Mouse (Mus musculus) ES-Bruce4 (cell line): ENCODE results near the gene Ppp1r18. TPM values are rescaled to one million over a fixed set of nuclear protein-coding genes. Genes with fewer than 3 reads are reported as not detected.

Experiments used
- H3K27ac ChIP-seq: 2 replicates; pipeline ENCODE4 v1.5.1; 2012; ENCODE audit warnings: low read length, inconsistent platforms; ENCODE audit not compliant: insufficient read depth
- H3K27me3 ChIP-seq: 2 replicates; pipeline ENCODE4 v1.6.1; 2012; ENCODE audit warnings: mild to moderate bottlenecking, low read length, inconsistent platforms; ENCODE audit not compliant: control insufficient read depth, poor library complexity, insufficient read depth, severe bottlenecking
- H3K36me3 ChIP-seq: 2 replicates; pipeline ENCODE4 v1.6.1; 2012; ENCODE audit warnings: inconsistent platforms, mild to moderate bottlenecking, low read length, moderate library complexity; ENCODE audit not compliant: control insufficient read depth, poor library complexity, insufficient read depth, severe bottlenecking
- H3K4me1 ChIP-seq: one replicate; pipeline ENCODE4 v1.8.1; 2011; ENCODE audit warnings: low read length; ENCODE audit not compliant: control insufficient read depth, insufficient read depth
- H3K4me3 ChIP-seq: 2 replicates; pipeline ENCODE4 v1.5.1; 2011; ENCODE audit warnings: low read depth, mild to moderate bottlenecking, low read length
- H3K9ac ChIP-seq: 2 replicates; pipeline ENCODE4 v1.6.1; 2012; ENCODE audit warnings: low read depth, mild to moderate bottlenecking, inconsistent platforms; ENCODE audit not compliant: poor library complexity, severe bottlenecking
- H3K9me3 ChIP-seq: replicated peaks from 2 replicates; pipeline ENCODE4 v1.6.1; 2012; ENCODE audit warnings: mild to moderate bottlenecking, low read length, inconsistent platforms; ENCODE audit not compliant: control insufficient read depth, poor library complexity, insufficient read depth, severe bottlenecking
- CTCF ChIP-seq: IDR thresholded peaks from one replicate; pipeline ENCODE4 v1.8.1; 2011; ENCODE audit warnings: low read depth, low read length
- EP300 ChIP-seq: IDR thresholded peaks from 2 replicates; pipeline ENCODE4 v1.6.1; 2011; ENCODE audit warnings: low read depth, low read length; ENCODE audit not compliant: insufficient read depth
- POLR2A ChIP-seq: IDR thresholded peaks from one replicate; pipeline ENCODE4 v1.8.1; 2011; ENCODE audit warnings: low read length; ENCODE audit not compliant: insufficient read depth
- polyA plus RNA-seq: library from polyadenylated mRNA; stranded (reverse); fragments of >200 nt; gene quantifications from 2 replicates; pipeline ENCODE4 v1.2.4, GENCODE M21; 2011; ENCODE audit warnings: low read depth; ENCODE audit not compliant: missing spikeins, insufficient read depth, insufficient read length

Ppp1r18 gene
- polyA plus RNA-seq, 1 experiment = 18.6 TPM

GRCm38 (mm10) chr17:35883777-35884176, 18.4 kb downstream of the Ppp1r18 start:
- Histone ChIP-seq H3K4me3 (no peak overlapping the region), H3K4me1 (peaks cover 2% of the 10 kb centered on the region), H3K9ac (no peak overlapping the region), H3K27me3 (no peaks in the 10 kb centered on the region), H3K27ac (no peak overlapping the region), H3K36me3 (peaks cover 18% of the 10 kb centered on the region), H3K9me3 (no peaks in the 10 kb centered on the region)
- TF ChIP-seq EP300 = no peak
- no peak for TF ChIP-seq POLR2A
- TF ChIP-seq CTCF = no peak

GRCm38 (mm10) chr17:35887725-35888124, 22.3 kb downstream of the Ppp1r18 start:
- Histone ChIP-seq H3K4me3 (peak overlapping the region; percentile 89), H3K9ac (peak overlapping the region; percentile 93), H3K36me3 (peaks cover 56% of the 10 kb centered on the region), H3K4me1 (peaks cover 3% of the 10 kb centered on the region), H3K9me3 (no peaks in the 10 kb centered on the region), H3K27me3 (no peaks in the 10 kb centered on the region), H3K27ac (peak overlapping the region; percentile 82)
- TF ChIP-seq POLR2A (peak; percentile 93), CTCF (no peak), EP300 (0 out of 2 replicates have a peak, but pooled peaks have one; percentile 34)

GRCm38 (mm10) chr17:35896781-35897643, 31.6 kb downstream of the Ppp1r18 start, which contains the start of gene 2310061I04Rik:
Gene 2310061I04Rik, minus strand, starts transcription at chr17:35897431.
- peaks cover 14% of the 10 kb centered on the region for H3K36me3 ChIP-seq
- peak within 1 kb of the TSS; percentile 92 for H3K9ac ChIP-seq
- TF ChIP-seq CTCF (no peak), POLR2A (no peak), EP300 (no peak)
- H3K27me3 ChIP-seq = no peaks in the 10 kb centered on the region
- H3K4me3 ChIP-seq = peak within 1 kb of the TSS; percentile 98
- no peaks in the 10 kb centered on the region for H3K9me3 ChIP-seq
- H3K4me1 ChIP-seq = peaks cover 6% of the 10 kb centered on the region
- peak within 1 kb of the TSS; percentile 67 for H3K27ac ChIP-seq

GRCm38 (mm10) chr17:35897644-35898573, 32.5 kb downstream of the Ppp1r18 start:
- Histone ChIP-seq H3K36me3 (peaks cover 6% of the 10 kb centered on the region), H3K27me3 (no peaks in the 10 kb centered on the region), H3K4me3 (peak overlapping the region; percentile 60), H3K9ac (peak overlapping the region; percentile 92), H3K9me3 (no peaks in the 10 kb centered on the region), H3K4me1 (peaks cover 3% of the 10 kb centered on the region), H3K27ac (peak overlapping the region; percentile 67)
- TF ChIP-seq EP300 (no peak), CTCF (no peak), POLR2A (no peak)

- Histone ChIP-seq H3K4me3 (no peak overlapping the region), H3K27ac (no peak overlapping the region), H3K27me3 (no peaks in the 10 kb centered on the region), H3K4me1 (peaks cover 2% of the 10 kb centered on the region), H3K9ac (no peak overlapping the region), H3K36me3 (no peaks in the 10 kb centered on the region; the same call in 1 of the 2 replicates), H3K9me3 (no peaks in the 10 kb centered on the region)
- TF ChIP-seq EP300 = no peak
- no peak for TF ChIP-seq CTCF
- no peak for TF ChIP-seq POLR2A
Observed at GRCm38 (mm10) chr17:35900636-35901035, 35.2 kb downstream of the Ppp1r18 start.
